Mouse (Mus musculus): ENCODE data around the gene Kif19a. TPM values are rescaled to one million over a fixed set of nuclear protein-coding genes. Genes with fewer than 3 reads are reported as not detected.

Kif19a gene
- polyA plus RNA-seq, 3 experiments from 2014 or later, result 0.33 TPM; not detected in 2

DNA sequence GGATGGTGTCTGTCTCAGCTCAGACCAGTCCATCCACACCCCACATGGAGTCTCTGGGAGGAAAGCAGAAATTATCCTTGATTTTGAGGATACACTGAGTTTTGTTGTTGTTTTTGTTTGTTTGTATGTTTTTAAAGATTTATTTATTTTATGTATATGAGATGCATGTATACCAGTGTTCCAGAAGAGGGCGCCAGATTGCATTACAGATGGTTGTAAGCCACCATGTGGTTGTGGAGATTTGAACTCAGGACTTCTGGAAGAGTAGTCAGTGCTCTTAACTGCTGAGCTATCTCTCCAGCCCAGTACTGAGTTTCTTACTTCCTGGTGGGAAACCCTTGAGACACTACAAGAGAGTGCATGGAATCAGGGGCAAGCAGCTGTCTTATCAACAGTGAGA, 44.2 kb downstream of the Kif19a start:
- no peak for ATAC-seq

DNA sequence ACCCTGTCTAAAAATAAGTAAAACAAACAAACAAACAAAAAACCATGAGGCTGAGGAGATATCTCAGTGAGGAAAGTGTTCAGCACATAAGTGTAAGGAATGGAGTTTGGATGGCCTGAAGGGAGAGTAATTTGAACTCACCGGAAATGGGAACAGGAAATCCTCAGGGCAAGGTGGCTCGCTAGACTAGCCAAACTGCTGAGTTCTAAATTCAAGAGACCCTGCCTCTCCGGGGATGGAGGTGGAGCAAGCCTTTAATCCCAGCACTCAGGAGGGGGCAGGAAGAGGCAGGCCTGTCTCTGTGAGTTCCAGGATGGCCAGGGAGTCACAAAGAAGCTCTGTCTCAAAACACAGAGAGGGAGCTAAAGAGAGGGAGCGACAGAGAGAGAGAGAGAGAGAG, 45.2 kb downstream of the Kif19a start:
- no peak for ATAC-seq

GRCm38 (mm10) chr11:114812731-114813240, 47.6 kb downstream of the Kif19a start:
- no peak for ATAC-seq

DNA sequence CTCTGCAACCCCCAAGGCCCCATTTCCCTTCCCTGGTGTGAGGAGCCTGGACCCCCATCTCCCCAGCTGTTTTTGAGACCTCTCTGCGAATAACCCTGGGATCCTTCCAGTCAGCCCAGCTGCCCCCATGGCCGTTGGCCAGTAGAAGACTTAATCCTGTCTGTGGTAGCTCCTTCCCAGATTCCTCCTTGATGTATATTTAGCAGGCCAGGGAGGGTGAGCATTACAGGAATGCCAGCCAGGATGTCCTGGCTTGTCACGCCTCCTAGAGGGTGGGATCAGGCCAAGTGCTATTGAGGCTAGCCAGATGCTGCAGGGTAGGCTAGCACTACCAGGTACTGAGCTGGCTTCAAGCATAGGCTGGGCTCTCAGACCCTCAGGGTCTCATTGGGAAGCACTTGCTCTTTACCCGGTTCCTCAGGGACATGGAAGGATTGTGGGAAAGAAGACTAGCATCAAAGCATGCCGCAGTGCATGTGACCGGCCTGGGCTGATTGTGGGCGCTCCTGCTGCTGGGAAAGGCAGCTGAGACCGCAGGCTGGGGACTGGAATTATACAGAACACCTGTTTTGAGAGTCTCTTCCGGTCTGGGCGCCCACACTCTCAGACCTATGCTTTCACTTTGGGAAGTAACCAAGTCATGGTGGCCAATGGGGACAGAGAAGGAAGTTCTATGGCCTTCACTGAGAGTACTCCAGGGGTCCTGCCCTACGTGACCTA, 49.8 kb downstream of the Kif19a start:
- no peak for ATAC-seq

DNA sequence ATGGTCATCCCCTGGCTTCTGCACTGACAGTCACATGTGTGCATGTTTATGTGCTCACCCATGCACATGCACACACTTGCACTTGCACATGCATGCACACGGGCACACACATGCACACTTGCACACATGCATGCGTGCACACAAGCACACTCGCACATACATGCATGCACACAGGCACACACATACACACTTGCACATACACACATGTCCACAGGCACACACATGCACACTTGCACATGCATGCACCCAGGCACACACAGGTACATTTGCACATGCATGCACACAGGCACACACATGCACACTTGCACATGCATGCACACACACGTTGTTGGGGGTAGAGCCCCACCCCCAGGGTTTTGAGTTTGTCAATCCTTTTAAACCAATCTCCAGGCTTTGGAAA, 51.7 kb downstream of the Kif19a start:
- ATAC-seq, result no peak

DNA sequence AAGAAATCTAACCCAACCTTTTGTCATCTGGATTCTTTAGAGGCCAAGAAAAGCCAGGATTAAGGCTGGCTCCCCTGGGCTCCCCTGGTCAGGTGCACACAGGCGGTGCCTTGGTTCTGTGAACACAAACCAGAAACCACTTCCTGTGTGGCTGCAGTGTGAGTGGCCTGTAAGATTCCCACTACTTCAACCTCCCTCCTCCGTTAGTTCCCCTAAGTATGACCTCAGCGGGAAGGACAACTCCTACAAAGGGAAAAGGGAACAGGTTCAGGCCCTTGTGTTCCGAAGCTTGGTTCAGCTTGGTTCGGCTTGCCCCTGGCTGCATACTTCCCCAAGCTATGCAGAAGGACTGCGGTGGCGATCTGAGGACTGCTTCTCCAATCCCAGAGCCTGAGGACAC, 53.0 kb downstream of the Kif19a start:
- no peak for ATAC-seq

DNA sequence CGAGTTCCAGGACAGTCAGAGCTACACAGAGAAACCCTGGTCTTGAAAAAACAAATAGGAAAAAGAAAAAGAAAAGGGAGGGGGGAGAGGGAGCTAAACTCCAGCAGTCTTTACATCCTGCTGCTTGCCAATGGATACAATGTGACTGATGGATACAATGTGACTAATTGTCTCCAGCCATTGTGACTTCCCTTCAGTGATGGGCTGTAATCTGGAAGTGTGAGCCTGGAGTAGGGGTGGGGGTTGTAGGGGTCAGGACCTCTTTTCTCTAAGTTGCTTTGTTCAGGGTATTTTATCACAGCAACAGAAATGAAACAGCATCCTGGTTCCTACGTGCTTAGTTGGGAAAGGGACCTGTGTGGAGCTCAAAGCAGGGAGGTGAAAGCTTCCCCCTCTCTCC, 53.9 kb downstream of the Kif19a start:
- ATAC-seq, result no peak

GRCm38 (mm10) chr11:114820444-114820843, 55.3 kb downstream of the Kif19a start:
- no peak for ATAC-seq

GRCm38 (mm10) chr11:114821325-114821724, 56.1 kb downstream of the Kif19a start:
- no peak for ATAC-seq

GRCm38 (mm10) chr11:114822727-114823126, 57.5 kb downstream of the Kif19a start:
- ATAC-seq, result no peak

DNA sequence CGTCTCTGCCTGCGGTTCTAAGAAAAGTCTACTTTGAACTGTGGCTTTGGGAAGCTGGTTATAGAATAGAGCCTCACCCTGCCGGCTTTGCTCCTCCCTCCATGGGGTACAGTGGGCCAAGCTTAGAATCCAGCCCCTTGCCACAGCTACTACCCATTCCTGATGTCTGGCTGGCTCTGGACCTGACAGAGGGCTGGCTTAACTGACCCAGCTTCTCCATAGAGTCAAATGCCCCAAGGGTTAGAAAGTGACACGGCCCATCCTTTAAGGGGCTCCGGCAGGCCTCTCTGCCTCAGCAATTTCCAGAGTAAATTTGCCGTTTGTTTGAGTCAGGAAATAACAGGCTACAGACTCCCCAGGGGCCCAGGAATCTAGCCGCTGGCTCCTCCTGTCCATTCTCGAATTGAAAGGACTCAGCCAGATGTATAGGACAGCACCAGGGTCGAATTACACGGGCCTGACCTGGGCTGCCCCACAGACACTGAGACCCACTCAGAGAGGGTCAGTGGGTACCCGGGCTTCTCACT, 58.1 kb downstream of the Kif19a start:
- no peak for ATAC-seq

DNA sequence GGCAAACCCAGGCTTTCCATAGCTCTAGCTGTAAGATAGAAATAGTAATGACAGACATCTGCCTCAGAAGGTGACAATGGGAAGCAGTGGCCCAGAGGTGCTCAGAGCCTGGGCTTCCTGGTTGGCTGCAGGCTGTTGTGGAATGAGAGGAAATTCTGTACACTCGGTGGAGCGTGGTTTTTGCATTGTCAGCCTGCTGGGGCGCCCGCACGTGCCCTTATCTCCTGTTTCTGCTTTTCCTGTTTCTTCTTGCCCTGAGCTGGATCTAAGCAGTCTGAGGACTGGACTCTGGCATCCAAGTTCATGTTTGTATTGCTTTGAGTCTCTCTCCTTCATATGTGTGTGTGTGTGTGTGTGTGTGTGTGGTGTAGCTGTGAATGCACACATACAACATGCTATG, 61.5 kb downstream of the Kif19a start:
- ATAC-seq, result no peak

- no peak for ATAC-seq
Observed at GRCm38 (mm10) chr11:114829499-114830432, 64.6 kb downstream of the Kif19a start.

DNA sequence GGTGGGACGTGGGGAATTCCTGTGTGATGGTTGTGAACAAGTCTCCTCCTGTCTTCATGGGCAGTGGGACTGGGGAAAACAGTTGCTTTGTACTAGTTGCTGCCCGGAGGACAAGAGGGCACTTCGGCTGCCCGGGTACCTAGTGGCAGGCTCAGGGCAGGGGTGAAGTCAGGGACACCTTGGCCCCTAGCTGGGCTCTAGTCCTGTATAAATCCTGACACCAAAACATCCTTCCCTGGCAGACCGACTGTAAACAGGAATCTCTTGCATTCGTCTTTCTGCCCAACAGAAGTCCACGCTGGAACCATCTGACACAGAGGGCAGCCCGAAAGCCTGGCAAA, 65.2 kb downstream of the Kif19a start:
- ATAC-seq, result no peak

- ATAC-seq, result no peak
Observed at GRCm38 (mm10) chr11:114833166-114833565, 68.0 kb downstream of the Kif19a start.

Other genes starting within 250 kb of the Kif19a start
- 1,000 to 10,000 TPM in 2 of 3 experiments, 100 to 1,000 TPM in 1; 884 to 1,360 (median 1,230) TPM for gene Rpl38, start 96.9 kb upstream of the Kif19a start, polyA plus RNA-seq (2017; shearing (Covaris generic))
- gene Ttyh2, start 90.0 kb upstream of the Kif19a start, polyA plus RNA-seq (2017; shearing (Covaris generic)), result 1 to 10 TPM; 2.4 to 3.6 (median 3.4) TPM
- not detected for gene Dnaic2, start 38.0 kb upstream of the Kif19a start, polyA plus RNA-seq (2017; shearing (Covaris generic))
- not detected for gene Btbd17, start 30.6 kb downstream of the Kif19a start, polyA plus RNA-seq (2017; shearing (Covaris generic))
- not detected for gene Gpr142, start 33.5 kb downstream of the Kif19a start, polyA plus RNA-seq (2017; shearing (Covaris generic))
- not detected for gene Gprc5c, start 85.8 kb downstream of the Kif19a start, polyA plus RNA-seq (2017; shearing (Covaris generic))
- gene Cd300a, start 124.7 kb downstream of the Kif19a start, polyA plus RNA-seq (2017; shearing (Covaris generic)), result under 1 TPM; 0.12 to 0.75 (median 0.27) TPM
- not detected for gene Cd300lb, start 169.0 kb downstream of the Kif19a start, polyA plus RNA-seq (2017; shearing (Covaris generic))
- not detected for gene Cd300c, start 203.8 kb downstream of the Kif19a start, polyA plus RNA-seq (2017; shearing (Covaris generic))
- under 1 TPM in 1 of 3 experiments, not detected in 2; 0.36 TPM for gene Cd300ld, start 224.5 kb downstream of the Kif19a start, polyA plus RNA-seq (2017; shearing (Covaris generic))
- gene Cd300c2, start 236.5 kb downstream of the Kif19a start, polyA plus RNA-seq (2017; shearing (Covaris generic)), result 1 to 10 TPM in 1 of 3 experiments, not detected in 2; 1.4 TPM